Mouse (Mus musculus) liver, adult 2 months (tissue): Measurements from ENCODE around the gene Gpc6. TPM values are rescaled to one million over a fixed set of nuclear protein-coding genes. Genes with fewer than 3 reads are reported as not detected.

ENCODE experiments used
- DNase-seq: peaks from one replicate; pipeline ENCODE4 v3.0.0-alpha.2; 2011; ENCODE audit warnings: low read depth, low spot score; ENCODE audit errors: extremely low read depth
- H3K27ac ChIP-seq: fragments of 200-500 bp; replicated peaks from 2 replicates; pipeline ENCODE4 v1.5.1; 2012; ENCODE audit warnings: low read depth, mild to moderate bottlenecking, control low read depth, inconsistent platforms, low read length; ENCODE audit not compliant: insufficient read depth
- H3K27me3 ChIP-seq: fragments of 200-500 bp; 2 replicates; pipeline ENCODE4 v1.6.1; 2012; ENCODE audit warnings: mild to moderate bottlenecking, moderate library complexity, low read length, inconsistent platforms; ENCODE audit not compliant: control insufficient read depth, insufficient read depth
- H3K36me3 ChIP-seq: fragments of 200-500 bp; 2 replicates; pipeline ENCODE4 v1.6.1; 2012; ENCODE audit warnings: low read length, inconsistent platforms; ENCODE audit not compliant: control insufficient read depth, insufficient read depth
- H3K4me1 ChIP-seq: fragments of 200-500 bp; 2 replicates; pipeline ENCODE4 v1.6.1; 2011; ENCODE audit warnings: low read length; ENCODE audit not compliant: control insufficient read depth, insufficient read depth
- H3K4me3 ChIP-seq: fragments of 200-500 bp; 2 replicates; pipeline ENCODE4 v1.5.1; 2011; ENCODE audit warnings: low read depth, mild to moderate bottlenecking, control low read depth, low read length, moderate library complexity; ENCODE audit not compliant: insufficient read depth
- H3K79me2 ChIP-seq: fragments of 200-500 bp; 2 replicates; pipeline ENCODE4 v1.6.1; 2012; ENCODE audit warnings: inconsistent platforms, mild to moderate bottlenecking, low read length, moderate library complexity; ENCODE audit not compliant: control insufficient read depth, insufficient read depth
- H3K9ac ChIP-seq: fragments of 200-500 bp; 2 replicates; pipeline ENCODE4 v1.6.1; 2012; ENCODE audit warnings: low read depth, mild to moderate bottlenecking, control low read depth, inconsistent platforms, low read length
- CTCF ChIP-seq: fragments of 200-500 bp; IDR thresholded peaks from 2 replicates; pipeline ENCODE4 v1.5.1; 2011; ENCODE audit warnings: low read depth, low read length, control low read depth
- POLR2A ChIP-seq: fragments of 200-500 bp; IDR thresholded peaks from 2 replicates; pipeline ENCODE4 v1.6.1; 2011; ENCODE audit warnings: low read length, control low read depth; ENCODE audit not compliant: insufficient read depth; ENCODE audit errors: extremely low read depth
- WGBS: fragments of 180-500 bp; shearing (Covaris S2); methylation state at CpG from one replicate; pipeline ENCODE4 v1.1.7; 2018; 5-methylcytosine and 5-hydroxymethylcytosine counted together
- polyA plus RNA-seq: library from polyadenylated mRNA; depleted of rRNA; stranded (reverse); fragments of >200 nt; gene quantifications from 2 replicates; pipeline ENCODE4 v1.2.3, GENCODE M21; 2012
- total RNA-seq: library from RNA; depleted of rRNA; stranded (reverse); fragments of >200 nt; gene quantifications from 2 replicates; pipeline ENCODE4 v1.2.3, GENCODE M21; 2014

Gpc6 gene
- total and polyA plus RNA-seq, 2 experiments: 0.88 to 2.6 TPM

DNA sequence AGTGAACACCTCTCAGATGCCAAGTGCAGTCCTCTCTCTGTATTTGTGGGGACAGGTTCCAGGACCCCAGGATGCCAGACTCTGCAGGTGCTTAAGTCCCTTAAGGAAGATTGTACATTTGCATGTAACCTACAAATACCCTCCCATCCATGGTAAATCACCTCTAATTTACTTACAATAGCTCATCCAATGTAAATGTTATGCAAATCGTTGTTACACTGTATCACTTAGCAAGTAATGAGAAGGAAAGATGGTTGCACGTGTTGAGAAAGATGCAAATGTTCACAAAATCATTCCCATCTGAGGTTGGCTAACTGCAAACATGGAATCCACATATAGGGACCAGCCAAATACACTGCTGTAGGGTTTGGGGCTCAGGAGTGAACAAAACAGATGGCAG lies 927.7 kb downstream of the Gpc6 start:
- no peak for DNase-seq
- no peak for TF ChIP-seq CTCF
- TF ChIP-seq POLR2A: no peak
- whole genome bisulfite sequencing: 89% methylated on average over 2 of the region's 2 CpGs
- Histone ChIP-seq H3K79me2 (no peaks in the 10 kb centered on the region), H3K9ac (no peak overlapping the region), H3K36me3 (no peaks in the 10 kb centered on the region), H3K4me3 (no peak overlapping the region), H3K4me1 (no peaks in the 10 kb centered on the region), H3K27me3 (no peaks in the 10 kb centered on the region), H3K27ac (no peak overlapping the region)

DNA sequence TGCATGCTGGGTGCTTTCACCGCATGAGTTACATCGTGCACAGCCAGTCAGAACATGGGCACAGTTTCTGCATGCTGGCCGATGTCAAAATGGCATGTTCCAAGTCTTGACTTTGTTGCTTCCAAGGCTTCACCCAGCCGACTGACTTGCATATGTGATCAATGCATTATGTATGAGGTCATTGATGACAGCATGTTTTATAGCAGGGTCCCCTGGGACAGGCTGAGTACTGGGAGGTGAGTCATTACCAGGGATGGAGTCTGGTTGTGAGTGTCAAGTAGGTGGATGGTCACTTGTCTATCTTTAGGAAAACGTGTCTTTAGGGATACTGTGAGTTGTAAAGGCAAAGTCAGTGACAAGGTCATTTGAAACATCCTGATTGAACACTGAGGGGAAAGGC lies 929.4 kb downstream of the Gpc6 start:
- H3K4me1 ChIP-seq: no peaks in the 10 kb centered on the region
- DNase-seq: no peak
- 92% methylated on average over 5 of the region's 5 CpGs for WGBS

DNA sequence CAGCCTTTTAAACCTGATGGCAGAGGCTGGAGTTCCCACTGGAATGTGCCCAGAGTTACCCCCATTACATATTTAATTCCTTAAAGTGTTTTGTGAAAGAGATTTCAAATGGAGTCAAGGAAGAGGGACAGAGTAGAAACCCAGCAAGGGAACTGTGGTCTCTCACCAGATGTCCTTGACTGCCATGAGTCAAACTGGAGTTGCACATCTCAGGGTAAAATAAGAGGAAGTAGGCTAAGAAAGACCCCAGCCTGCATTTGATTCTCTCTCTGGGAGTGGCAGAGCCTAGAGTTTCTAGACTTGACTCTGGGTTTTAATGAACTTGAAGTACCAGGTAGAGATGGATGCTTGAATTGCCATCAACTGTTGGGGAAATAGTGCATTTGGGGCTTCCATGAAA lies 946.2 kb downstream of the Gpc6 start:
- Histone ChIP-seq H3K79me2 (no peaks in the 10 kb centered on the region), H3K27ac (no peak overlapping the region), H3K27me3 (no peaks in the 10 kb centered on the region), H3K4me3 (no peak overlapping the region), H3K4me1 (no peaks in the 10 kb centered on the region), H3K9ac (no peak overlapping the region), H3K36me3 (no peaks in the 10 kb centered on the region)
- no peak for DNase-seq
- no peak for TF ChIP-seq CTCF
- no peak for TF ChIP-seq POLR2A

More for the DNA sequence above, 929.4 kb downstream of the Gpc6 start:
- H3K36me3 ChIP-seq: no peaks in the 10 kb centered on the region
- H3K4me3 ChIP-seq: no peak overlapping the region
- no peaks in the 10 kb centered on the region for H3K27me3 ChIP-seq
- no peaks in the 10 kb centered on the region for H3K79me2 ChIP-seq
- no peak overlapping the region for H3K27ac ChIP-seq
- H3K9ac ChIP-seq: no peak overlapping the region
- TF ChIP-seq POLR2A (no peak), CTCF (no peak)

DNA sequence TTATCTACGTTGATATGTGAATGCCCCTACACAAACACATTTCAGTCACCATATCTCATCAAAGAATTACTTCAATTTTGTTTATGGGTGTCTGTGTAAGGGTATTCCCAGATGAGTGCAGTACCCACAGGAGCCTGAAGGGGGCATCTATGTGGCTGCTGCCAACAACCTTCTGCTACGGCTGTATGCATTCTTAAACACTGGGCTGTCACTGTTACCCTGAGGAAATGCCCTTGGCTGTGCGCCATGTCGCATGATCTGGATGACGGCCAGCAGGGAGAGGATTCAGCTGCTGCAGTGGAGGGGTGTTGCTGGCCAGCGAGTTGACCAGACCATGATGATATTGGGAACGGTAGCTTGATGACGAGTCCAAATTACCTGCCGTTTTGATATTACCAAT lies 954.2 kb downstream of the Gpc6 start:
- no peak overlapping the region for H3K27ac ChIP-seq
- no peaks in the 10 kb centered on the region for H3K27me3 ChIP-seq
- H3K4me3 ChIP-seq: no peak overlapping the region
- H3K9ac ChIP-seq: no peak overlapping the region
- TF ChIP-seq POLR2A (no peak), CTCF (peak; percentile 7; the same call in 1 of the 2 replicates)
- no peaks in the 10 kb centered on the region for H3K36me3 ChIP-seq
- no peaks in the 10 kb centered on the region for H3K4me1 ChIP-seq
- no peaks in the 10 kb centered on the region for H3K79me2 ChIP-seq
- WGBS: 82% methylated on average over 9 of the region's 9 CpGs
- no peak for DNase-seq

DNA sequence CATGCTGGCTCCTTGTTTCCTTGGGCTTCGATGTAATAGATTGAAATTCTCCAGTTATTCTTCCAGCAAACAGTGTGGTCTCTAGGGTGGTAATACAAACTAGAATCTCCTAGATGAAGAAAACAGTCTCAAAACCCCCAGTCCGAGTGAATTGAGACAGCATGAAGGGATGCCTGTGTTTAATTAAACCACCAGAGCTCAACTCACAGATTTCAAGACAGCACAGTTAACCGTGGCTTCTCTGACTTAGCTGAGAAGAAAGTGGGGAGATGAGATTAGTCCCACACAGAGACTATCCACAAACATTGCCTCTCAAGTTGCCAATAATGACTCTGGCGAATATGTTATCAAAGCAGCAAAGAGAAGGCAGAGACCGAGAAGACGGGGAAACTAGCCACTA lies 956.0 kb downstream of the Gpc6 start:
- WGBS: 88% methylated on average over 6 of the region's 6 CpGs
- no peaks in the 10 kb centered on the region for H3K79me2 ChIP-seq

DNA sequence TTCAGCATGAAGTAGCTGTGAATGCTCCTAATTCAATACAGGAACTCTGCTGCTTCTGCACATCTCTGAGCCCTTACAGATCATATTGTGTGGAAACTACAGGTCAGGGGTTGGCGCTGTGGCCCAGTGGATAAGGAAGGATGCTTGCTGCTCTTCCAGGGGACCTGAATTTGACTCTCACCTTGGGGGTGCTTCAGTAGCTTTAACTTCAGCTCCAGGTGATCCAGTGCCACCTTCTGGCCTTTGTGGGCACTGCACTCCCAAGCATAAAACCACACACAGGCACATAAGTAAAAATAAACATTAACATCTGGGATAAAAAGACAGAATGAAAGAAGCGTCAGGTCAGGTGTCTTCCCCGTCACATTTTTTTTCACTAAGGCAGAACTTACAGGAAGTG lies 957.1 kb downstream of the Gpc6 start:
- no peak overlapping the region for H3K27ac ChIP-seq
- no peak overlapping the region for H3K4me3 ChIP-seq
- WGBS: 61% methylated on average over 3 of the region's 3 CpGs
- H3K36me3 ChIP-seq: no peaks in the 10 kb centered on the region
- H3K4me1 ChIP-seq: no peaks in the 10 kb centered on the region
- H3K27me3 ChIP-seq: no peaks in the 10 kb centered on the region
- peak; percentile 33 for DNase-seq
- H3K79me2 ChIP-seq: no peaks in the 10 kb centered on the region
- H3K9ac ChIP-seq: no peak overlapping the region
- TF ChIP-seq POLR2A (no peak), CTCF (peak; percentile 79)

More for the DNA sequence above, 956.0 kb downstream of the Gpc6 start:
- Histone ChIP-seq H3K4me3 (no peak overlapping the region), H3K4me1 (no peaks in the 10 kb centered on the region), H3K27me3 (no peaks in the 10 kb centered on the region), H3K27ac (no peak overlapping the region), H3K9ac (no peak overlapping the region), H3K36me3 (no peaks in the 10 kb centered on the region)
- DNase-seq: no peak
- TF ChIP-seq POLR2A (no peak), CTCF (no peak)
